17 mouse cellular contexts compared by ENCODE assay signal in genomic region chr2:156229171-156229570, GRCm38 (mm10).
"Had no signal": no experiment of that assay in that cellular context is flagged by ENCODE, and none has a peak within 500 bp of the region (broad histone marks: within the 10 kb centered on the region; RNA-seq: fewer than 3 reads in every experiment).

No protein-coding gene starts in this region.

- H3K4me3 ChIP-seq: midbrain, embryonic 10.5 days; midbrain, embryonic 12.5 days; neural tube, embryonic 13.5 days; neural tube, embryonic 15.5 days had no signal

- H3K27me3 ChIP-seq: midbrain, embryonic 12.5 days; neural tube, embryonic 13.5 days; neural tube, embryonic 15.5 days had no signal

- H3K4me2 ChIP-seq: lung, embryonic 14.5 days; midbrain, embryonic 12.5 days; neural tube, embryonic 13.5 days; neural tube, embryonic 15.5 days had no signal

- DNase-seq: lung, adult 18-20 months; lung, embryonic 14.5 days; lung, postnatal 10 days; lung, postnatal 4 days; midbrain, embryonic 14.5 days; retina, postnatal 1 day; right cerebral cortex, adult 18-20 months; right cerebral cortex, postnatal 25 days; right cerebral cortex, postnatal 4 days; spleen, adult 18-20 months; thymus, adult 18-20 months; thymus, postnatal 14 days; thymus, postnatal 36 days had no signal
